Mouse (Mus musculus) lung, postnatal 4 days (tissue): ENCODE data around the gene Crabp1.

Source experiments
- DNase-seq, 2 experiments: peaks; one replicate each; pipeline ENCODE4 v3.0.0; 2021

Crabp1 gene

GRCm38 (mm10) chr9:54776451-54776982, 12.0 kb downstream of the Crabp1 start:
- peak in 1 of 2 experiments; percentile 45 for DNase-seq

DNA sequence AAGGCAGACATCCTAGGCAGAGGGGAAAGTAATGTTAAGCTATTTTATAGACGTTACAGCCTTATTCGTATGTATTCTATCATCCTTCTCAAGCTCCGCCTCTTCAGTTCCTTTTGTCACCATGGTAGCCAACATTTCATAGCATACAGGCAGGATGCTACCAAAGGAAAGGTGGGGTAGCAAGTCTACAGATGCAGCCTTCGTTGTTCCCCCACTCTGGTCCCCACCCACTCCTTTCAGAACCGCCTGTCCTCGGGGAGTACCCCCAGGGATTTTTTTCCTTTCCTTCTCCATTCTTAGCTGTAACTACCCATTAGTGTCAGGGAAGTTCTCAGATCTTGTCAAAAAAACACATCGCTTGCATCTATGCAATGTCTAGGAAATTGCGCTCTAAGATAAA, 14.7 kb downstream of the Crabp1 start:
- DNase-seq: no peak

DNA sequence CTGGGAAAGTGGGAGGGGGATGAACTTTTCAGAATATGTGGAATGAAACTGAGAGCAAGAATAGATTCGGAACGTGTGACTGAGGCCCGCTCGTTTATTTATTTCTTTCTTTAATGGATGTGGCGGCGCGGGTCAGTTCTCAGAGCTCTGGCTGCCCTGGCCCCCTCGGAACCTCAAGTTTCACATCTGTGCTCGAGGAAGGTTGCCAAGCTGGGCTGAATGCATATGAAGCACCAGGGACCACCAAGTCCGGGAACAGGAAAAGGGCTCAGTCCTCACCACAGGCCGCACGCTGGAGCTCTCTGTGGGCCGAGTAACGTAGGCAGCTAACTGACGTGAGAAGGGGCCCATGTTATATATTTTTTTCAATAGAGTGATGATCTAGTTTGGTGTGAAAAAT, 18.0 kb downstream of the Crabp1 start:
- no peak for DNase-seq

- no peak for DNase-seq
Observed at GRCm38 (mm10) chr9:54784003-54784402, 19.5 kb downstream of the Crabp1 start.

- no peak for DNase-seq
Observed at GRCm38 (mm10) chr9:54785215-54785614, 20.7 kb downstream of the Crabp1 start.

DNA sequence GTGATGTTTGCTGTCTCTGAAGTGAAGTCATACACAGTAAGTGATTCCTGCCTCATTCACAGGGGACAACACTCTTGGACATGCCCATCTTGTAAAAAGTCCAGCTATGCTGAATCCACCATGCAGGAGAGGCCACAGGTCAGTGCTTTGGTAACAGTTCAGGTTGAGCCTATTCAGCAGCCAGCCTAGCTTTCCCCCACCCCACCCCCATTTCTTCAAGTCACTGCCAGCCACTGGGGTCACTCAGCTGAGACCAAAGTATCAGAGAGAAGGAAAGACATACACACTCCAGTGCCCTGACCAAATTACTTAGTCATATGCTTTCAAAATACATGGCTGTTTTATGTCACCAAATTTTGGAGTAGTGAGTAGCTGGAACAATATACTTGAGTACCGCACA, 21.5 kb downstream of the Crabp1 start:
- no peak for DNase-seq

DNA sequence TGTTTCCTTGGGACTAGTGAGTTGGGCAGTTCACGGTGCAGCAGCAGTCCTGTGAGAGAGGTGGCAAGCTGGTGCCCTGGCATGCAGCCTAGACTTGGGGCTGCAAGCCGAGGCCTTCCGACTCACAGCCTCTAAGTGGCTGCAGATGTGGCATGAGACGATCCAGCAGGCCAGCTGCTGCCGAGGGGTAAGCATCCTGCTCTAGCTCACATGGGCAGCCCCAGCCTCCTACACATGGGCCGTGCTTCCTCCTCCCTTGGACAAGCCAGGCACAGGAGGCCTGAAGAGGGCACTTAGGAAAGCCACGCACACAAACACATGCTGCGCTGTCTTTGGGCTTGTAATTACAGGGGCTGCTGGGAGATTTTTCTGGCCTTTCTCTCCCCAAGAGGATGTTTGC, 23.2 kb downstream of the Crabp1 start:
- peak; percentile 7 to 70 for DNase-seq

DNA sequence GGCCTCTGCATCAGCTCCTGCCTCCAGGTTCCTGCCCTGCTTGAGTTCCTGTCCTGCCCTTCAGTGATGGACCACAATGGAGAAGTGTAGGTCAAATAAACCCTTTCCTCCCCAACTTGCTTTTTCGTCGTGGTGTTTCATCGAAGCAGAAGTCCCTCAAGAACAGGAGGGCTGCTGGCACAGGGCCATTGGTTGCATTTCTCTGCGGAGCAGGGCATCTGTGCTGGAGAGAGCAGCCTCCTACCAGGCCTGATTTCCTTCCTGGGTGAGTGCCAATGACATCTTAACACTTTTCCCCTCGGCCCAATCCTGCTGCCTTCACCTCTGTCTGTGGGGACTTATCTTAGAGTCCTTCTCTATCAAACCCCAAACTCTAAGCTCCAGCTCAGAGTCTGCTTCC, 25.7 kb downstream of the Crabp1 start:
- DNase-seq: no peak

GRCm38 (mm10) chr9:54801460-54801961, 37.0 kb downstream of the Crabp1 start:
- no peak for DNase-seq

GRCm38 (mm10) chr9:54802749-54803679, 38.5 kb downstream of the Crabp1 start:
- DNase-seq: no peak

GRCm38 (mm10) chr9:54804351-54804750, 39.8 kb downstream of the Crabp1 start:
- DNase-seq: peak in 1 of 2 experiments; percentile 31

- DNase-seq: no peak
Observed at GRCm38 (mm10) chr9:54807761-54808160, 43.2 kb downstream of the Crabp1 start.

DNA sequence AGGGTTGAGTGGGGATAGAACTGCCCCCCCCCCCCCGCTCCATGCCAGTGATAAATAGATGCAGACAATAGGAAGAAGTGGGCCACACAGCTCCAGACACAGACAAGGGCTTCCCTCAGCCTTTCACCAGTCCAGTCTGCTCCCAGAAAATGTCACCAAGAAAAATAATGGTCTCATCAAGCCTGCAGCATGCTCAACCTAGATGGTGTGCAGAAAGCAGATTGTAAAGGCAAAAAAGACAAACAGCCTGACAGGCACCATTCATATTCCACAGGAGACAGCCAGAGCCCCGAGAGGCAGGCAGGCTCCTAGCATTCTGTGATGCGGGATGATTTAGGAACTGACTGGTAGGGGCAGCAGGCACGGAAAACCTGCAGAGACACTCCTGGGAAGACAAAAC, 45.4 kb downstream of the Crabp1 start:
- no peak for DNase-seq

DNA sequence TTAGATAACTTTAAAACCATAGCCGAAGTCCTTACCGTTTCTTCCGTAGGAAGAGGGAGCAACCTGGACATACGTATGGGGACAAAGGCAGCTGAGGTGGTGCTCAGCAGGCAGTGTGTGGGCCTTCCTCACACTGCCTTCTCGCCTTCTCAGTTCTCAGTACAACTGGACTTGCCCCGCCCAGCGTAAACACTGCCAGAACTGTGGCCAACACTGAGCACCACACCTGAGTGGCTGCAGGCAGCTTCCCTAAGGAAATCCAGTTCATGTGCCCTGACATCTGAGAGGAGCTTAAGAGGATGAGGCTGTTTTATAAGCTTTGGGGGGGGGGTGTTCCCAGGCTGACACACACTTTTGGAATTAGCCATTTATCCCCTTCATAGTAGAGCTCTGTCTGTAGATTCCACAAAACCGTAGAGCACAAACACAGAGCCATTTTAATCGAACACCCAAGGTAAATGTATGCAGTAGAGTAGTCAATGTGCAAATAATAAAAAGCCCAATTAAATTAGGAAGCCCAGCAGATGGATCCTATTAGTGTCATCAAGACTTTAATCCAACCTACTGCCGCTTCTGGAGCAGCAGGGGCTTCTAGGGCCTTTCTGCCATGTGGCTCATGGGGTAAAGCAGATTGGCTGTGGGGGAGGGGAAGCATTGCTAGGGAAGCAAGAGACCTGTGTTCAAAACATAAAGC, 52.1 kb downstream of the Crabp1 start:
- no peak for DNase-seq

DNA sequence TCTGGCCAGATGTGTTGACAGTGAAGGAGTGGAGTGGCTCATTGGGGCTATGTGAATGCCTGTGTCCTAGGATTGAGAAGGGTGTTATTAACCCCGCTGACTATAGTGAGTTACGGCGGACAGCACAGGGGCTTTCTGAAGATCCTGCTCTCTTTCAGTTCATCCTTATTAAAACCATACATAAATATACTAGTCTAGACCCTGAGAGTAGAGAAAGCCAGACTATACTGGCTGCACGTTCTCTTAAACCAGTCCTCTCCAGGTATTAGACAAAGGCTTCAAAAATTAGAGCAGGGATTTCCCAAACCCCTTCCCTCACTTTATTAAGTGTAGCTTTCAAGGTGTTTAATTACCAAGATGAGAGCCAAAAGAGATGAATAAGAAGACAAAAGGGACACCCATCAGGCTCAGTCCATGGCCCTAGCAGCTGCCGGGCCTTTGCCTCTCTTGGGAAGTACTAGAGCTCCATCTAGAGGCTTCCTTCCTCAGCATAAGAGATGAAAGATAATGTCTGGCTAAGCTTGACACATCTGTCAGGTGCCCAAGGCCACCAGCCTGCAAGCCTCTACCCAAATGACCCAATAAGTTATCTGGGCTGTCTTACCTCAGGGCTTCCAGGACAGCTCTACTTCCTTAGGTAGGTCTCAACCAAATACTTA, 57.0 kb downstream of the Crabp1 start:
- peak; percentile 26 to 27 for DNase-seq
